Mouse (Mus musculus): ENCODE results near the gene Pold1.

- TF ChIP-seq ZNF384 (IDR thresholded peaks at IDR 0.05; ENCODE audit: low read depth, low read length) (no peak), ZC3H11A (IDR thresholded peaks at IDR 0.05; ENCODE audit: borderline replicate concordance, low read depth, low read length) (no peak)
Observed at GRCm38 (mm10) chr7:44538756-44539624, 9.7 kb downstream of the Pold1 start.
